Mouse (Mus musculus) neural tube, embryonic 13.5 days (tissue): ENCODE measurements at regions not wholly inside any gene's neighbourhood (a gene's known extent, or its start where the extent isn't known, plus 50 kb on each side); places are given as distances from the start of the nearest gene placed in this dataset.

ENCODE experiments used
- ATAC-seq: fragments of 200-750 bp; cut with Nextera tagmentation; 2 replicates; pipeline ENCODE4 v1.8.0; 2017; ENCODE audit warnings: low read depth, mild to moderate bottlenecking, moderate TSS enrichment, moderate library complexity
- H3K27ac ChIP-seq: fragments of 300-500 bp; sonication (generic); replicated peaks from 2 replicates; pipeline ENCODE4 v1.5.1; 2015; ENCODE audit warnings: moderate library complexity, mild to moderate bottlenecking, inconsistent platforms
- H3K27me3 ChIP-seq: fragments of 300-500 bp; sonication (generic); 2 replicates; pipeline ENCODE4 v1.6.1; 2015; ENCODE audit warnings: mild to moderate bottlenecking, inconsistent platforms
- H3K36me3 ChIP-seq: fragments of 300-500 bp; sonication (generic); 2 replicates; pipeline ENCODE4 v1.6.1; 2015; ENCODE audit warnings: mild to moderate bottlenecking, inconsistent platforms
- H3K4me1 ChIP-seq: fragments of 300-500 bp; sonication (generic); replicated peaks from 2 replicates; pipeline ENCODE4 v1.6.1; 2015; ENCODE audit warnings: inconsistent platforms
- H3K4me2 ChIP-seq: fragments of 300-500 bp; sonication (generic); 2 replicates; pipeline ENCODE4 v1.6.1; 2015; ENCODE audit warnings: inconsistent platforms, mild to moderate bottlenecking, moderate library complexity
- H3K4me3 ChIP-seq: fragments of 300-500 bp; sonication (generic); 2 replicates; pipeline ENCODE4 v1.5.1; 2015; ENCODE audit warnings: mild to moderate bottlenecking, inconsistent platforms
- H3K9ac ChIP-seq: fragments of 300-500 bp; sonication (generic); 2 replicates; pipeline ENCODE4 v1.6.1; 2015; ENCODE audit warnings: moderate library complexity, mild to moderate bottlenecking, inconsistent platforms
- H3K9me3 ChIP-seq: fragments of 300-500 bp; sonication (generic); 2 replicates; pipeline ENCODE4 v1.6.1; 2016; ENCODE audit warnings: inconsistent platforms
- WGBS: fragments of 180-500 bp; shearing (Covaris S2); methylation state at CpG from one replicate; pipeline ENCODE4 v1.1.7; 2015; 5-methylcytosine and 5-hydroxymethylcytosine counted together

- no peak for ATAC-seq
- no peaks in the 10 kb centered on the region for H3K9me3 ChIP-seq
- H3K9ac ChIP-seq = no peak overlapping the region
- H3K36me3 ChIP-seq = no peaks in the 10 kb centered on the region
- no peak overlapping the region for H3K4me3 ChIP-seq
- no peak overlapping the region for H3K4me2 ChIP-seq
- H3K4me1 ChIP-seq = peaks cover 11% of the 10 kb centered on the region
- H3K27me3 ChIP-seq = no peaks in the 10 kb centered on the region
- 81% methylated on average over 2 of the region's 2 CpGs for WGBS
- no peak overlapping the region for H3K27ac ChIP-seq
These were observed 103.2 kb upstream of the Jun start for GRCm38 (mm10) chr4:95155178-95155577.

- no peaks in the 10 kb centered on the region for H3K27me3 ChIP-seq
- ATAC-seq = no peak
- no peak overlapping the region for H3K27ac ChIP-seq
- H3K9ac ChIP-seq = no peak overlapping the region
- no peak overlapping the region for H3K4me3 ChIP-seq
- WGBS = 92% methylated on average over 5 of the region's 5 CpGs
- no peaks in the 10 kb centered on the region for H3K9me3 ChIP-seq
- H3K4me1 ChIP-seq = peaks cover 15% of the 10 kb centered on the region
- H3K36me3 ChIP-seq = no peaks in the 10 kb centered on the region
- H3K4me2 ChIP-seq = no peak overlapping the region
These were observed 103.8 kb upstream of the Jun start for GRCm38 (mm10) chr4:95155796-95156195.

- H3K4me1 ChIP-seq = peaks cover 23% of the 10 kb centered on the region
- H3K4me2 ChIP-seq = no peak overlapping the region
- no peaks in the 10 kb centered on the region for H3K9me3 ChIP-seq
- H3K27ac ChIP-seq = no peak overlapping the region
- no peak overlapping the region for H3K9ac ChIP-seq
- no peaks in the 10 kb centered on the region for H3K36me3 ChIP-seq
- H3K4me3 ChIP-seq = no peak overlapping the region
- WGBS = 64% methylated on average over 5 of the region's 5 CpGs
- no peak for ATAC-seq
- H3K27me3 ChIP-seq = no peaks in the 10 kb centered on the region
These were observed 104.6 kb upstream of the Jun start for GRCm38 (mm10) chr4:95156451-95157271.

- Histone ChIP-seq H3K9ac (no peak overlapping the region), H3K36me3 (no peaks in the 10 kb centered on the region), H3K9me3 (no peaks in the 10 kb centered on the region), H3K27me3 (no peaks in the 10 kb centered on the region), H3K4me1 (peaks cover 24% of the 10 kb centered on the region), H3K4me2 (no peak overlapping the region), H3K4me3 (no peak overlapping the region), H3K27ac (no peak overlapping the region)
- WGBS = 80% methylated on average over 7 of the region's 7 CpGs
- ATAC-seq = no peak
These were observed 105.8 kb upstream of the Jun start for GRCm38 (mm10) chr4:95157653-95158430.

- no peaks in the 10 kb centered on the region for H3K36me3 ChIP-seq
- no peak overlapping the region for H3K4me3 ChIP-seq
- H3K27ac ChIP-seq = no peak overlapping the region
- 85% methylated on average over 6 of the region's 6 CpGs for whole genome bisulfite sequencing
- H3K4me1 ChIP-seq = peaks cover 19% of the 10 kb centered on the region
- no peaks in the 10 kb centered on the region for H3K9me3 ChIP-seq
- H3K4me2 ChIP-seq = no peak overlapping the region
- H3K27me3 ChIP-seq = no peaks in the 10 kb centered on the region
- H3K9ac ChIP-seq = no peak overlapping the region
- no peak for ATAC-seq
These were observed 106.8 kb upstream of the Jun start for GRCm38 (mm10) chr4:95158632-95159424.

GRCm38 (mm10) chr4:95159821-95160220 lies 107.8 kb upstream of the Jun start:
- Histone ChIP-seq H3K9me3 (no peaks in the 10 kb centered on the region), H3K4me3 (no peak overlapping the region), H3K27me3 (no peaks in the 10 kb centered on the region), H3K4me2 (no peak overlapping the region), H3K9ac (no peak overlapping the region), H3K4me1 (peaks cover 13% of the 10 kb centered on the region; the same call in 1 of the 2 replicates), H3K27ac (no peak overlapping the region), H3K36me3 (no peaks in the 10 kb centered on the region)
- no peak for ATAC-seq
- 89% methylated on average over 4 of the region's 4 CpGs for WGBS

GRCm38 (mm10) chr4:95160465-95160864 lies 108.4 kb upstream of the Jun start:
- ATAC-seq = no peak
- Histone ChIP-seq H3K4me1 (peaks cover 13% of the 10 kb centered on the region; the same call in 1 of the 2 replicates), H3K4me3 (peak overlapping the region; percentile 55; the same call in 1 of the 2 replicates), H3K27ac (peak overlapping the region; percentile 86), H3K27me3 (no peaks in the 10 kb centered on the region), H3K36me3 (no peaks in the 10 kb centered on the region), H3K9ac (no peak overlapping the region), H3K4me2 (peak overlapping the region; percentile 76), H3K9me3 (no peaks in the 10 kb centered on the region)
- 79% methylated on average over 3 of the region's 3 CpGs for WGBS

GRCm38 (mm10) chr4:95160912-95161669 lies 109.1 kb upstream of the Jun start:
- H3K27ac ChIP-seq = peak overlapping the region; percentile 86
- H3K4me3 ChIP-seq = peak overlapping the region; percentile 55
- H3K9me3 ChIP-seq = no peaks in the 10 kb centered on the region
- H3K36me3 ChIP-seq = no peaks in the 10 kb centered on the region
- H3K4me1 ChIP-seq = peaks cover 13% of the 10 kb centered on the region; the same call in 1 of the 2 replicates
- peak overlapping the region; percentile 76 for H3K4me2 ChIP-seq
- no peaks in the 10 kb centered on the region for H3K27me3 ChIP-seq
- ATAC-seq = peak; percentile 96
- peak overlapping the region; percentile 77 for H3K9ac ChIP-seq
- under 1% methylated on average over 53 of the region's 53 CpGs for WGBS

GRCm38 (mm10) chr4:95161670-95162020 lies 109.6 kb upstream of the Jun start:
- no peaks in the 10 kb centered on the region for H3K36me3 ChIP-seq
- H3K4me1 ChIP-seq = peaks cover 13% of the 10 kb centered on the region; the same call in 1 of the 2 replicates
- H3K4me3 ChIP-seq = peak overlapping the region; percentile 55
- no peaks in the 10 kb centered on the region for H3K9me3 ChIP-seq
- WGBS = 22% methylated on average over 7 of the region's 7 CpGs
- peak; percentile 16 for ATAC-seq
- peak overlapping the region; percentile 76 for H3K4me2 ChIP-seq
- H3K9ac ChIP-seq = peak overlapping the region; percentile 77
- no peaks in the 10 kb centered on the region for H3K27me3 ChIP-seq
- peak overlapping the region; percentile 86 for H3K27ac ChIP-seq

GRCm38 (mm10) chr4:95162386-95163090 lies 110.5 kb upstream of the Jun start:
- H3K4me3 ChIP-seq = no peak overlapping the region
- no peak for ATAC-seq
- H3K27ac ChIP-seq = no peak overlapping the region
- H3K4me1 ChIP-seq = peaks cover 13% of the 10 kb centered on the region; the same call in 1 of the 2 replicates
- WGBS = 78% methylated on average over 9 of the region's 9 CpGs
- no peaks in the 10 kb centered on the region for H3K36me3 ChIP-seq
- no peaks in the 10 kb centered on the region for H3K27me3 ChIP-seq
- no peaks in the 10 kb centered on the region for H3K9me3 ChIP-seq
- H3K4me2 ChIP-seq = no peak overlapping the region
- no peak overlapping the region for H3K9ac ChIP-seq

- no peaks in the 10 kb centered on the region for H3K9me3 ChIP-seq
- 74% methylated on average over 4 of the region's 4 CpGs for WGBS
- no peak overlapping the region for H3K9ac ChIP-seq
- no peak overlapping the region for H3K27ac ChIP-seq
- H3K4me3 ChIP-seq = no peak overlapping the region
- H3K36me3 ChIP-seq = no peaks in the 10 kb centered on the region
- no peak overlapping the region for H3K4me2 ChIP-seq
- peaks cover 13% of the 10 kb centered on the region; the same call in 1 of the 2 replicates for H3K4me1 ChIP-seq
- no peaks in the 10 kb centered on the region for H3K27me3 ChIP-seq
- no peak for ATAC-seq
These were observed 111.4 kb upstream of the Jun start for GRCm38 (mm10) chr4:95163403-95163802.
